Mouse (Mus musculus): ENCODE measurements around the gene Cdh22.

Gene Cdh22

DNA sequence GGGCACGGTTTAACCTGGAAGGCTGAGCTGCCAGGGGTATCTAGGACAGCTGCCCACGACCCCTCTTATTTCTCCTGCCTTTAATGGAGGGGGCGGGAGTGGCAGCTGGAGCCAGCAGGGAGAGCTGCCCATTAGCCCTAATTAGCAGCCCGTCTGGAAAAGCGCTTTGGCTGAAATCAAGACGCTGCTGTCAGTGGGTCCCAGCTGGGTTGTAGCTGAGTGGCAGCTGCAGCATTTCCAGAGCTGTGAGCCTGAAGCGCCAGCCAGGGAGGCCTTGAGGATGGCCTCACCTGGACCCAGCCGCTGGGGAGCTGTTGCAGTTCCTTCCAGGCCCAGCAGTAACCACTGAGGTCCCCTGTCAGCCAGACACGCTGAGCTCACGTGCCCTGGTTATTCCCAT, 138.3 kb downstream of the Cdh22 start:
- DNase-seq (ENCODE audit: extremely low read depth, low read depth, low spot score), result no peak

DNA sequence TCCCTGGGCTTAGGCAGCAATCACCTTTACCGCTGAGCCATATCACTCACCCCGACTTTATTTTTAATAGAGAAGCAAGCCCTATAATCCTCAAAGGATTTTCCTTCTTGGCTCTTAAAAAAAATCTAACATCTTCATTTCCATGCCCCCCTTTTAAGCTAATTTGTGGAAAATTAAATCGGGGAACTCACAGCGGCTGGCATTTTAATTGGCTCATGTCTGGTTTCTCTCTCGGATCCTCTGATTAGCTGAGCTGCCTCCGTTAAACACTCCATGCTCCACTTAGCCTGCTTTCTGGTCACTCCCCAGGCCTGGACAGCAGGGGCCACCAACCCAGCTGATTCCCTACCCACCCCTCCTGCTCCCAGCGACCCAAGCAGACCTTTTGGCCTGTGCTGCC, 142.3 kb downstream of the Cdh22 start:
- DNase-seq (ENCODE audit: extremely low read depth, low read depth, low spot score), result no peak

DNA sequence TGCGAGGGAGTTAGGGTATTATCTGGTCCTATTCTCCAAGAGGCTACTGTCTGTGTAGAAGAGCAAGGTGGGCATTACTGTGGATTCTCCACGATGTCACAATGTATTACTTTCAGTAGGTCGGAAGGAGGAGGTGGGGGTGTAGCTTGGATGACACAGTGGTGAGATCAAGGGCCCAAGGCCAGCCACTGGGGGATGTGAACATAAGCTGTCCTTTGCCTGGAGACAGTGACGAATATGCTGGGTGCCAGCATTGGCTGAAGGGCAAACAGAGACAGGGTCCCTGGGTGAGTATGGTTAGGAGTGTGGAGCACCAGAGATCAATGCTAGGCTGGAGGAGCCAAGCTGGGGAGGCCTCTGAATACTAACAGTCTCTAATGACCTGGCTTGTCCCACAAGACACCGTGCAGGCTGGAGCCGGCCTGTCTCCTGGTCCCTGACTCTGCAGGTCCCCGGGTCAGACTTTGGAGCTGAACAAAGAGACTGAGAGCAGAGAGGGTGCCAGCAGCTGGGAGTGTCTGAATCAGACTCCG, 143.2 kb downstream of the Cdh22 start:
- DNase-seq (ENCODE audit: extremely low read depth, low read depth, low spot score), result no peak

DNA sequence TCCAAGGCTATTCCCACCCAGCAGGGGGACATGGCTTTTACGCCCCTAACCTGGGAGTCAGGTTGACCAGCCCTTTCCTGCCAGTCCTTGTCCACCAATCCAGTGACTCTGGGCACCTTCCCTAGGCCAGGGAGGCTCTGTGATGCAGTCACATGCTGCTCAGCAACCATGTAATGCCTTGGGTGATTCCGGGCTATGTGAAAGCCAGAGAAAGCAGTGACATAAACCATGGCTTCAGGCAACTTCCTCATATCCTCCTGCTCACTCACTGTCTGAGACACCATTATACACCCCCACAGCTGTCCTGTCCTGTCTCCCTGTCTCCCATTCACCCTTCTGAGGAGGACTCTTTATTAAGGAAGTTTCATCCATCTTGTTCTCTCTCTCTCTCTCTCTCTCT, 144.0 kb downstream of the Cdh22 start, which contains the start of gene 1700025C18Rik:
TSS of gene 1700025C18Rik (minus strand) at position 101 of the 400 bp plus-strand sequence.
- no peak for DNase-seq (ENCODE audit: extremely low read depth, low read depth, low spot score)

DNA sequence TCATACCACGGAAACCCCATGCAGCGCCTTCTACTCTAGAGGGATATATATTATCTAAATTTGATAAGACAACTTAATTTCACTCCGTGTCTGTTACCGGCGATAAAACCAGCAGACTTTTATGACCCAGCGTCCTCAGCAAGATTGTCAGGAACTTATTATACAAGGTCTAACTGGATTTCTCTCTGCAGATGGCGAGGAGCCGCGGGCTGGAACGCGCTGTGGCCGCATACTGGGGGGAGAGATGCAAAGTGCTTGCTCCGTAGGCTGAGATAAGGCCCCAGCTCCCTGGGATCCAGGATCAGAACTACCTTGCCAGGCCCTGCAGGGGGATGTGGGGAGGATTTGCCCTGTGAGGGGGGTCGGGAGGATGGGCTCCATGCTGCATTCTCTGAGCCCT, 145.2 kb downstream of the Cdh22 start:
- no peak for DNase-seq (ENCODE audit: extremely low read depth, low read depth, low spot score)

DNA sequence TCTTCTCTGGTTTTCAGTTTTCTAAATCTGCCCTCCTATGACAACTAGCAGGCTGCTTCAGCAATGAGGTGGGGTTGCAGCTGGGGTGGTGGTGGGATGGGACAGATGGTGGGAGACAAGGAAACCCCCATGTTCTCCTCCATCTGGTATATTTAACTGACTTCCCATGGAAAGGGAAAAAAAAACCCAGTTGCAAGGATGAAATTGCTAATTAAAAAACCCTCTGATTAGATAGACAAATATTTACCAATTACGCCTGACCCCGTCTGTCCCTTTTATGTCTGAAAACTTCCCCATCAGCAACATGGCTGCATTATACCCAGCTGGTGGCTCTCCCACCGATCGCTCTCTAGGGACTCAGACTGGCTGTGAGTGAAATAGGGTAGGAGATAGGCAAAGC, 148.0 kb downstream of the Cdh22 start:
- no peak for DNase-seq (ENCODE audit: extremely low read depth, low read depth, low spot score)

DNA sequence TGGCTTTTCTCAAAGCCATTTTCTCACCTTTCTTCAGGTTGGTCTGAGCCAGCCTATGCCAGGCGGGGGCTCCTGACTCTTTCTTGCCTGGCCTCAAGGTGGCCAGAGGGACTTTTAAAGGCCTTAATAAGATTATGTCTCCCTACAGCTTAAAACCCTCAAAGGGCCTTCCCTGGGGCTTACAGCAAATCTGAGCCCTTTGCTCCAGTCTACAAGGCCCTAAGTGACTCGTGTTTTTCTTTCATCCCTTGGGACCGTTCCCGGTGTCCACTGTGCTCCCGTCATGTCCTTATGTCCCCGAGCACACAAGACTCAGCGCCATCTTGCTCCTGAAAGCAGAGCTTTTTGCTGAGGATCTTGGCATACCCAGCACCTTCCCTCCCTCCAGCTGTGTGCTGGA, 153.4 kb downstream of the Cdh22 start:
- DNase-seq (ENCODE audit: extremely low read depth, low read depth, low spot score), result no peak

GRCm38 (mm10) chr2:165080657-165081056, 154.0 kb downstream of the Cdh22 start:
- no peak for DNase-seq (ENCODE audit: extremely low read depth, low read depth, low spot score)

GRCm38 (mm10) chr2:165078605-165079004, 156.0 kb downstream of the Cdh22 start:
- DNase-seq (ENCODE audit: extremely low read depth, low read depth, low spot score), result no peak

DNA sequence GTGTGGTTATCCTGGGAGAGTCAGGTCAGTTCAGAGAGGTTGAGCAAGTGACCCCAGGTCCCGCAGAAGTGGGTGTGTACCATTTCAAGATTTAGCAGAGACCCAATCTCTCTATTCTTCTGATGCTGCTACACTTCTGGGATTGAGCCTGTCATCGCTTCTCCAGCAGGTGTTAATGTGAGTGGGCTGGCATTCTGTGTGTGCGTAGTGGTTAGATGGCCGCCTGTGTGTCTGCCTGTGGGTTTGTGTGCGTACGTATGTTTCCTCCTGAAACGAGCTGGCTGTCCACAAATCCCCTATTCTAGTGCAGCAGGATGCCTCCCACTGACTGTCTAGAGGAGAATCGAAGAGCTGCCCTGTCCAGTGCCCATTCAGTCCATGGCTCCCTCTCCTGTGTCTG, 156.6 kb downstream of the Cdh22 start:
- no peak for DNase-seq (ENCODE audit: extremely low read depth, low read depth, low spot score)

DNA sequence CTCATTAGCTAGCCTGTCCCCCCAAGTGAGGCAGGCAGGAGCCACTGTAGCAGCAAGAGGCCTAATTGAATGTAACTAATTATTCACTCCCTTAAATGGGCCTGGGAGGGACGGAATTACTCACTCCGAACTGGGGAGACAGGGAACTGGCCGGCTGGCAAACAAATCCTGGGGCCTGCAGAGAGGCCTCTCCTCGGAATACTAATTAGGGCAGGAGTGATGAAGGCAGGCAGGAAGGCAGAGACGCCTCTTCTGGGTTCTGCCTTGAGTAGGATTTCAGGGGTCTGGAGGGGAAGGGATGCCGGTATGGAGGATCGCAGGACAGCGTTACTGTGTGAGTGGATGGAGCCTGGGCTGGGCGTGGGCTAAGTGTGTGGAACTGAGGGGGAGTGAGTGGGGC, 157.6 kb downstream of the Cdh22 start:
- DNase-seq (ENCODE audit: extremely low read depth, low read depth, low spot score), result no peak

DNA sequence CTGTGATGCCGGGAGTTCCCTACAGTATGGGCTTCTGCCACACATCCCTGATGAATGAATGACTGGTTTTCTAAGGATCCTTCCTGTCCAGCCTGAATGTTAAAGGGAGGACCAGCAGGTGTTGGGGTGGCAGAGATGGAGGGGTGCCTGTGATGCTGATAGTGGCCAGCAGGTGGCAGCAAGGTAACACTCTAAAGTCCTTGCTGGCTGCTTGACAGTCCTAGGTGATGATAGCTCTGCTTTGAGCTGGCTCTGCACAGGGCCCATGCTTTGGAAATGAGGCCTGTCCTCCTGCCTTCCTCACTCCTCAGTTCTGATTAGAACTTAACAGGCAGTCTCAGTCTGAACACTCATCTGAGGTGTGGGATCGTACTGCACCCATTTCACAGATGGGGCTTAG, 159.7 kb downstream of the Cdh22 start:
- DNase-seq (ENCODE audit: extremely low read depth, low read depth, low spot score), result no peak

- DNase-seq (ENCODE audit: extremely low read depth, low read depth, low spot score), result no peak
Measured at GRCm38 (mm10) chr2:165074081-165074884, 160.4 kb downstream of the Cdh22 start.

DNA sequence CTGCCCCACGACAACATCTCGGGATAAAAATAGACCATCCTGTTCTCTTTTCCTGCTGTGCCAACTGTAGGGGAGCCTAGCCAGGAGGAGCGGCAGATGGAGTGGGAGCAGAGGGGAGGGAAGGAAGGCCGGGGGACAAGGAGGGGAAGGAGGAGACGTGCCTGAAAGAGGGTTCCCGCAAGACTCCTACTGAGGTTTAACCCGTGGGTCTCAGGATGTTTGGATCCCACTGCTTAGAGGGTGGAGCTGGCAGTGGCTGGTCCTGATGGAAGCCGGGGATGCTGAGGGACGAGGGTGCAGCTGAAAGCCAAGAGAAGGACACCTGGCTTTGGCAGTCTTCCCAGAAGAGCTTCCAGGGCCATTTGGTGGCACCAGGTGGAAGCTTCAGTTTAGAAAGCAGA, 161.3 kb downstream of the Cdh22 start:
- DNase-seq (ENCODE audit: extremely low read depth, low read depth, low spot score), result no peak

GRCm38 (mm10) chr2:165070096-165070816, 164.4 kb downstream of the Cdh22 start:
- no peak for DNase-seq (ENCODE audit: extremely low read depth, low read depth, low spot score)

DNA sequence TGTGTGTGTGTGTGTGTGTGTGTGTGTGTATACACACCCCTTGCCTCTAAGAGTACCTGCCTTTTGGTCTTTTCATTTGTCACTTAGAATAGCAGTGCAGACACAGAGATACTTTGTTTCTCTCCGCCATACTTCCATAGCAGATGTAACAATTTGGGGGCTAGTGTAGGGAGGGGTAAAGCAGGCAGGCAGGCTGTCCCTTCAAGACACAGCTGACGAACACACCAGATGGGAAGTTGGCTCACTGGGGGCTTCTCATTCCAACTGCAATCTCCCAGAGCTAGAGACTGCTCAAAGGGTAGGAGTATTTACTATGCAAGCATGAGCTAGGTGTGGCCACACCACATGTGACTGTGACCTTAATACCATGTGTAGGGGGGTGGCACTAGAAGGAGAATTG, 165.8 kb downstream of the Cdh22 start:
- DNase-seq (ENCODE audit: extremely low read depth, low read depth, low spot score), result no peak

- no peak for DNase-seq (ENCODE audit: extremely low read depth, low read depth, low spot score)
Measured at GRCm38 (mm10) chr2:165064489-165064888, 170.2 kb downstream of the Cdh22 start.

DNA sequence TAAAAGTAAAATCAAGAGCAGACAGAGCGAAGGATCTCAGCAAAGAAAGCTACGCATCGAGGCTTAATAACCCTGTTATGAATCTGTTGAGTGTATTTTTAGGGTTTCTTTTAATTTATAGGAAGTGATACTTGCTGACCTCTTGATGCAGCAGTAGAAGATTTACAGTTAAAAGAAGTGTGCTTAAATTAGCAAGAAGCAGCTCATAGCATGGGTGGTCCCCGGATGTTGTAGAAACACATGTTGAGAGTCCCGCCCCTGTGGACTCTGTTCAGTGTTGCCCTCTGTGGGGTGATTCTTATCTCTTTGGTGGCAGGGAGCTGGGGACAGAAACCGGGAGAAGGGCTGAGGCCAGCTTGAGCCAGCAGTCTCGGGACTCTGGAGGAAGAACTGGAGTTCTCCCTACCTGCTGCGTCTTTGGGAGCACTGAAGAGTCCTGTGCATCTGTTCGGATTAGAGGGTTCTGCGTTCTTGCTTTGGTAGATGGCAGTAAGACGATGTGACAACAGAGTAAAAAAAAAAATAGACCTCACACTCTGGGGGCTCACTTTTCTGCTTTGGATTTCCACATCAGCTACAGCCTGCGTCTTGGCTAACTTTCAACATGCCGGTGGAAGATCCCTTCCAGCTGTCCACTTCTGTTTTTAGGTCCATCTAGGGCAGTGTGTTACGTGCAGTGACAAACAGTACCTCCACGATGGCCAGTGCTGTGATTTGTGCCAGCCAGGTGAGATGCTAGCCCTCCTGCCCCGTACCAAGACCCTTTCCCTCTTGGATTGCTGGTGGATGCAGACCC, 172.8 kb downstream of the Cdh22 start:
- no peak for DNase-seq (ENCODE audit: extremely low read depth, low read depth, low spot score)
